Mouse (Mus musculus): ENCODE results near the gene Arid1b. TPM values are rescaled to one million over a fixed set of nuclear protein-coding genes. Genes with fewer than 3 reads are reported as not detected.

The Arid1b gene
- polyA plus RNA-seq, 1 experiment from 2014 or later: 7.2 TPM

GRCm38 (mm10) chr17:5189551-5190351, 195.6 kb downstream of the Arid1b start:
- ATAC-seq: peak; percentile 97
- Histone ChIP-seq H3K4me1 (ENCODE audit: insufficient read depth, low read depth, low read length) (peaks cover 8% of the 10 kb centered on the region), H3K36me3 (ENCODE audit: insufficient read depth, low read length) (no peaks in the 10 kb centered on the region), H3K4me3 (ENCODE audit: low read depth, low read length) (peak overlapping the region; percentile 61), H3K9ac (replicated peaks; ENCODE audit: low read depth) (peak overlapping the region; percentile 59), H3K27ac (ENCODE audit: low read length) (peak overlapping the region; percentile 98), H3K4me2 (replicated peaks; ENCODE audit: low read depth, low read length) (peak overlapping the region; percentile 58), H3K9me3 (ENCODE audit: low read length) (no peaks in the 10 kb centered on the region), H3K27me3 (replicated peaks; ENCODE audit: insufficient read depth, low read length) (no peaks in the 10 kb centered on the region)
- 2% methylated on average over 36 of the region's 40 CpGs for WGBS
- DNase-seq (ENCODE audit: low spot score): peak; percentile 98
- TF ChIP-seq CTCF (IDR thresholded peaks at IDR 0.05): peak; percentile 73
- TF ChIP-seq EP300 (IDR thresholded peaks at IDR 0.05): no peak

- Histone ChIP-seq H3K9me3 (ENCODE audit: low read length) (no peaks in the 10 kb centered on the region), H3K9ac (replicated peaks; ENCODE audit: low read depth) (0 out of 2 replicates have a peak overlapping the region, but pooled peaks have one; percentile 59), H3K4me1 (ENCODE audit: insufficient read depth, low read depth, low read length) (peaks cover 8% of the 10 kb centered on the region), H3K27me3 (replicated peaks; ENCODE audit: insufficient read depth, low read length) (no peaks in the 10 kb centered on the region), H3K36me3 (ENCODE audit: insufficient read depth, low read length) (no peaks in the 10 kb centered on the region), H3K4me3 (ENCODE audit: low read depth, low read length) (peak overlapping the region; percentile 61), H3K27ac (ENCODE audit: low read length) (peak overlapping the region; percentile 98), H3K4me2 (replicated peaks; ENCODE audit: low read depth, low read length) (peak overlapping the region; percentile 58)
- WGBS: 25% methylated on average over 3 of the region's 3 CpGs
- no peak for TF ChIP-seq EP300 (IDR thresholded peaks at IDR 0.05)
- peak; percentile 31; the same call in 1 of the 2 replicates for TF ChIP-seq CTCF (IDR thresholded peaks at IDR 0.05)
- peak; percentile 44 for DNase-seq (ENCODE audit: low spot score)
- ATAC-seq: no peak
Observed at GRCm38 (mm10) chr17:5190367-5190766, 196.2 kb downstream of the Arid1b start.

GRCm38 (mm10) chr17:5194157-5194916, 200.2 kb downstream of the Arid1b start:
- Histone ChIP-seq H3K36me3 (ENCODE audit: insufficient read depth, low read length) (no peaks in the 10 kb centered on the region), H3K9ac (replicated peaks; ENCODE audit: low read depth) (no peak overlapping the region), H3K9me3 (ENCODE audit: low read length) (no peaks in the 10 kb centered on the region), H3K4me2 (replicated peaks; ENCODE audit: low read depth, low read length) (no peak overlapping the region), H3K27me3 (replicated peaks; ENCODE audit: insufficient read depth, low read length) (no peaks in the 10 kb centered on the region), H3K27ac (ENCODE audit: low read length) (no peak overlapping the region), H3K4me3 (ENCODE audit: low read depth, low read length) (no peak overlapping the region), H3K4me1 (ENCODE audit: insufficient read depth, low read depth, low read length) (peaks cover 8% of the 10 kb centered on the region)
- no peak for DNase-seq (ENCODE audit: low spot score)
- WGBS: 73% methylated on average over 8 of the region's 8 CpGs
- no peak for TF ChIP-seq CTCF (IDR thresholded peaks at IDR 0.05)
- TF ChIP-seq EP300 (IDR thresholded peaks at IDR 0.05): no peak
- no peak for ATAC-seq

- no peak for DNase-seq (ENCODE audit: low spot score)
Observed at GRCm38 (mm10) chr17:5195397-5195796, 201.3 kb downstream of the Arid1b start.

GRCm38 (mm10) chr17:5196005-5196404, 201.9 kb downstream of the Arid1b start:
- DNase-seq (ENCODE audit: low spot score) (no peak), ATAC-seq (no peak)
- Histone ChIP-seq H3K4me2 (replicated peaks; ENCODE audit: low read depth, low read length) (no peak overlapping the region), H3K9me3 (ENCODE audit: low read length) (no peaks in the 10 kb centered on the region), H3K4me3 (ENCODE audit: low read depth, low read length) (no peak overlapping the region), H3K27me3 (replicated peaks; ENCODE audit: insufficient read depth, low read length) (no peaks in the 10 kb centered on the region), H3K27ac (ENCODE audit: low read length) (no peak overlapping the region), H3K9ac (replicated peaks; ENCODE audit: low read depth) (no peak overlapping the region), H3K4me1 (ENCODE audit: insufficient read depth, low read depth, low read length) (peaks cover 4% of the 10 kb centered on the region; the same call in 1 of the 2 replicates), H3K36me3 (ENCODE audit: insufficient read depth, low read length) (no peaks in the 10 kb centered on the region)
- no peak for TF ChIP-seq CTCF (IDR thresholded peaks at IDR 0.05)
- TF ChIP-seq EP300 (IDR thresholded peaks at IDR 0.05): no peak
- 91% methylated on average over 10 of the region's 10 CpGs for WGBS

More at GRCm38 (mm10) chr17:5195397-5195796, 201.3 kb downstream of the Arid1b start:
- Histone ChIP-seq H3K9ac (replicated peaks; ENCODE audit: low read depth) (no peak overlapping the region), H3K36me3 (ENCODE audit: insufficient read depth, low read length) (no peaks in the 10 kb centered on the region), H3K27me3 (replicated peaks; ENCODE audit: insufficient read depth, low read length) (no peaks in the 10 kb centered on the region), H3K4me2 (replicated peaks; ENCODE audit: low read depth, low read length) (no peak overlapping the region), H3K4me3 (ENCODE audit: low read depth, low read length) (no peak overlapping the region), H3K27ac (ENCODE audit: low read length) (no peak overlapping the region), H3K9me3 (ENCODE audit: low read length) (no peaks in the 10 kb centered on the region), H3K4me1 (ENCODE audit: insufficient read depth, low read depth, low read length) (peaks cover 7% of the 10 kb centered on the region)
- no peak for TF ChIP-seq EP300 (IDR thresholded peaks at IDR 0.05)
- TF ChIP-seq CTCF (IDR thresholded peaks at IDR 0.05): peak; percentile 22; the same call in 1 of the 2 replicates
- WGBS: 52% methylated on average over 5 of the region's 5 CpGs
- no peak for ATAC-seq

- DNase-seq (ENCODE audit: low spot score) (no peak), ATAC-seq (no peak)
- H3K27ac ChIP-seq (ENCODE audit: low read length): no peak overlapping the region
- H3K27me3 ChIP-seq (replicated peaks; ENCODE audit: insufficient read depth, low read length): no peaks in the 10 kb centered on the region
- peaks cover 4% of the 10 kb centered on the region; the same call in 1 of the 2 replicates for H3K4me1 ChIP-seq (ENCODE audit: insufficient read depth, low read depth, low read length)
- no peak overlapping the region for H3K9ac ChIP-seq (replicated peaks; ENCODE audit: low read depth)
- H3K4me3 ChIP-seq (ENCODE audit: low read depth, low read length): no peak overlapping the region
- no peak for TF ChIP-seq EP300 (IDR thresholded peaks at IDR 0.05)
- TF ChIP-seq CTCF (IDR thresholded peaks at IDR 0.05): no peak
- 66% methylated on average over 6 of the region's 6 CpGs for WGBS
- no peaks in the 10 kb centered on the region for H3K36me3 ChIP-seq (ENCODE audit: insufficient read depth, low read length)
- H3K4me2 ChIP-seq (replicated peaks; ENCODE audit: low read depth, low read length): no peak overlapping the region
- no peaks in the 10 kb centered on the region for H3K9me3 ChIP-seq (ENCODE audit: low read length)
Observed at GRCm38 (mm10) chr17:5196508-5196907, 202.4 kb downstream of the Arid1b start.

Data from lung, postnatal 0 days (tissue).